Mouse (Mus musculus) heart, postnatal 25 days (tissue): ENCODE measurements around the gene Smyd4. TPM values are rescaled to one million over a fixed set of nuclear protein-coding genes. Genes with fewer than 3 reads are reported as not detected.

Experiments used
- DNase-seq: peaks from one replicate; pipeline ENCODE4 v3.0.0; 2022; ENCODE audit warnings: low spot score
- intact Hi-C: fragments of 180-260 bp; cut with DNase I; formaldehyde crosslinking; loops from one replicate; pipeline ENCODE4 v1.15.1; 2025
- total RNA-seq, 2 experiments: library from RNA; stranded (reverse); gene quantifications; 2 replicates each; pipeline ENCODE4 v1.2.3; 2021

The Smyd4 gene
- total RNA-seq, 2 experiments from 2014 or later = 4.3 to 4.6 TPM

- DNase-seq = no peak
- intact Hi-C loops = no loop called here
Observed at GRCm38 (mm10) chr11:75409679-75410575, 61.7 kb downstream of the Smyd4 start.

- DNase-seq = no peak
- intact Hi-C loops = no loop called here
Observed at GRCm38 (mm10) chr11:75410591-75410990, 62.4 kb downstream of the Smyd4 start.

- intact Hi-C loops = no loop called here
- no peak for DNase-seq
Observed at GRCm38 (mm10) chr11:75415096-75415495, 66.9 kb downstream of the Smyd4 start.

GRCm38 (mm10) chr11:75415994-75416393 is 67.8 kb downstream of the Smyd4 start:
- intact Hi-C loops = no loop called here
- DNase-seq = no peak

GRCm38 (mm10) chr11:75420037-75420436 is 71.8 kb downstream of the Smyd4 start:
- DNase-seq = no peak

DNA sequence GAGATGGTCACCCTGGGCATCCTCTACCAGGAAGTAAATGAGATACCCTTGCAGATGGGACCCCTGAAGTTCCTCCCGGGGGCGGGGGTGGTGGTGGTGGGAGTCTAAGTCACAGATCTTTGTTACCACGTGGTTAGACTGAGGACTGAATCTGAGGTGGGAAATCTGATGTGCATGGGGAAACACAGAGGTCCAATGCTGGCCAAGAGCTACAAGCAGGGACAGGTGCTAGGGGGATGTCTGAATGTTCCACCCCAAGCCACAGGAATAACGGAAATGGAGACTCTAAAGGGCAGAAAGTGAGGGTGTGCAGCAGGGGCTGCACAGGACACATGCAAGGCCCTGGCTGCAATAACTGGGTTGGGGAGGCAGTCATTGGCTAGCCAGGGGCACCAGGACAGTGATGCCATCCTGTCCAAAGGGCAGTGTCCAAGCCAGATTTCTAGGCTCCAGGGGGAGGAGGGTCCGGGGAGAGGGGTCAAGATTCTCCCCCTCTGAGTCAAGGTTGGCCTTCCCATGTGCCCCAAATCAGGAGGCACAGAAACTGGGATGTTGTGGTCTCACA is 72.7 kb downstream of the Smyd4 start:
- no peak for DNase-seq
- intact Hi-C loops = no loop called here

More at GRCm38 (mm10) chr11:75420037-75420436, 71.8 kb downstream of the Smyd4 start:
- intact Hi-C loops = no loop called here

GRCm38 (mm10) chr11:75421375-75422012 is 73.3 kb downstream of the Smyd4 start:
- DNase-seq = peak; percentile 15

GRCm38 (mm10) chr11:75422013-75422792 is 74.0 kb downstream of the Smyd4 start, which contains the start of gene Serpinf1:
Serpinf1 (minus strand) TSS chr11:75422701.
- DNase-seq = no peak
- intact Hi-C loops = no loop called here

More at GRCm38 (mm10) chr11:75421375-75422012, 73.3 kb downstream of the Smyd4 start:
- intact Hi-C loops = no loop called here

DNA sequence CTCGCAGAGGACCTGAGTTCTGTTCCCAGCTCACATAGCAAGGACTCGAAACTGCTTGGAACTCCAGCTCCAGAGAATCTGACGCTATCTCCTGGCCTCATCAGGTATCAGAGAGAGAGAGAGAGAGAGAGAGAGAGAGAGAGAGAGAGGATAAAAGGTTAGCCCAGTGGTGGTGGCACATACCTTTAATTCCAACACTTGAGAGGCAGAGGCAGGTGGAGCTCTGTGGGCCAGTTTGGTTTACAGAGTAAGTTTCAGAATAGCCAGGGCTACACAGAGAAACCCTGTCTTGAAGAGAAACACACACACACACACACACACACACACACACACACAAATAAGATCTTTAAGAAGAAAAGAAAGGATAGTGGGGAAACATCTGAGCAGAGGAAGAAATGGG is 74.9 kb downstream of the Smyd4 start:
- intact Hi-C loops = no loop called here
- no peak for DNase-seq

GRCm38 (mm10) chr11:75424033-75424432 is 75.8 kb downstream of the Smyd4 start:
- DNase-seq = no peak
- intact Hi-C loops = no loop called here

- intact Hi-C loops = no loop called here
- DNase-seq = no peak
Observed at GRCm38 (mm10) chr11:75424459-75424858, 76.2 kb downstream of the Smyd4 start.

GRCm38 (mm10) chr11:75429019-75429705 is 80.9 kb downstream of the Smyd4 start:
- DNase-seq = no peak
- intact Hi-C loops = no loop called here

DNA sequence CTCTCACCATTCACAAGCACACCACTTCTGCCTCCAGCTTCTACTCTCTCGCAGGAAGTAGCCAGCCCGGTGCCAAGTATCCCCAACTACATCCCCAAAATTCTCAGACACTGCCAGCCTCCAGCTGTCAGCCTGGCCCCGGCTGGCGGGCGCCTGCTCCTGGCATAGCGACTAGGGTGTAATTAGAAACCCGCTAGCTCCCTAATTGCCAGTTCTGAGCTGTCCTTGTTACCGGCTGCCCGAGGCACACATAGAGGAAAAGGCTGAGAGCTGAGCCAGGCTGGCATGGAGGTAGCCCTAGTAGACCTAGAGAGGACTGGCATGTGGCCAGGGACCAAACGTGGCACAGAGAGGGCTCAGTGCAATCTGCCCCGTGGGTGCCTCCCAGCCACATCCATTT is 83.1 kb downstream of the Smyd4 start:
- intact Hi-C loops = no loop called here
- DNase-seq = no peak

DNA sequence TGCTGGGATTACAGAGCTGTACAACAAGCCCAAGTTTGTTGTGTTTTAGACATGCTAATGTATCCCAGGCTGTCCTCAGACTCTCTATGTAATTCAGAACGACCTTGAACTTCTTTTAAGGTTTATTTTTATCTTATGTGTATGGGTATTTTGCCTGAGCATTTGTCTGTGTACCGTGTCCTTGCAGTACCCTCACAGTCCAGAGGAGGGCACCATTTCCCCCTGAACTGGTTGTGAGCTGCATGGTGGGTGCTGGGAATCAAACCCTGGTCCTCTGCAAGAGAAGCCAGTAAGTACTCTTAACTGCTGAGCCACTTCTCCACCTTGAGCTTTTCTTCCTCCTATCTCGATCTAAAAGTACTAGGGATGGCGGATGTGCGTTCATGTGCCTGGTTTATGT is 85.9 kb downstream of the Smyd4 start:
- intact Hi-C loops = no loop called here
- DNase-seq = no peak

DNA sequence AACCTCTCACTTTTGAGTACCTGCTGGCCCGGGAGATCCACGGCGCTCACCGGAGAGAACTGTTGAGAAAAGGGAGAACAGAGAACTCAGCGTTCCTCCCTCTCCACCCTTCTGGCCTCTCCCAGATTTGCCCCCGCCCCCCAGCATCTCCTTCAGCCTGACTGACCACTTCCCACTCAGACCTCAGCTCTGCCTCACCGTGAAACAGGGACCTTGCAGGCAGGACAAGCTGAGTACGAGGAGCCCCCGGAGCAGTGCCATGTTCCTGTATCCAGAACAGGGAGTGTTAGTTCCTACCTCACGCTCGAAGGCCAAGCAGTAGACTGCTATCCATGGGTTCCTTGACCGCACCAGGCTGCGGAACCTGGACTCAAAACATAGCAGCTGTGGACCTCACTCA is 90.0 kb downstream of the Smyd4 start:
- DNase-seq = no peak
- intact Hi-C loops = no loop called here

DNA sequence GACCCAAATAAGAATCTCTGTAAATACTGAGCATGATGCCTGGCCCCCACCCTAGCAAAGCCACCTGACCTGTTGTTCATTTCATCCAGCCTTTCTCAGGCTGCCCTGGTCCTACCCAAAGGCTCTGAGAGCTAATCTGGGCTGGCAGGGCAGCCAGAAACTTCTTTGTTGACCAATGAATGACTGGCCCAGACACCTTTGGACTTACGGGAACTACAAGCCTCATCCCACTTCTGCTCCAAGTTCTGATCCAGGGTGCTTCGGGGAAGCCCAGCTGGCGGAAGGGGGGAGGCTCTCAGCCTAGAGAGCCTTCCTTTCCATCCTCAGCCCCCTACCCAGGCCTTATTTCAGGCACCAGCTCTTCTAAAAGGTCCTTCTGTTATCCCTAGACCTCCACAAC is 90.6 kb downstream of the Smyd4 start:
- DNase-seq = no peak
- intact Hi-C loops = no loop called here

DNA sequence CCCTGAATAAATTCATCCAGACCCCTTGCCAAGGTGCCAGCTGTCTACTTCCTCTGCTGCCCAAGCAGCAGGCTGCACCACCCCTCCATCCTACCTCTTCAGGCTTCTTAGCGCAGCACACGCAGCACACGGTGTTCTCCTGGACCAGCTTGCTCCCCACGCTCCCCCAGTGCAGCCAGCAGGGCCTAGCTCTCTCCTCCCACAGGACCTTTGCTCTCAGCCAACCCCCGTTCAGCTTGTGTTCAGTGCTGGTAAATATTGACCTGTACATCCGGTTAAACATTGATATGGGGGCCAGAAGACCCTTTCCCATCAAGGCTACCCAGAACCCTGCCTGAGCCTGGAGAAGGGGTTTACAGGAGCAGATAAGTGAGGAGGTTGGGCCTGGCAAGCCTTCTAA is 91.1 kb downstream of the Smyd4 start, which contains the start of gene Serpinf2:
Gene Serpinf2, minus strand, starts transcription at position 229 of the 400 bp plus-strand sequence.
- no peak for DNase-seq
- intact Hi-C loops = no loop called here

DNA sequence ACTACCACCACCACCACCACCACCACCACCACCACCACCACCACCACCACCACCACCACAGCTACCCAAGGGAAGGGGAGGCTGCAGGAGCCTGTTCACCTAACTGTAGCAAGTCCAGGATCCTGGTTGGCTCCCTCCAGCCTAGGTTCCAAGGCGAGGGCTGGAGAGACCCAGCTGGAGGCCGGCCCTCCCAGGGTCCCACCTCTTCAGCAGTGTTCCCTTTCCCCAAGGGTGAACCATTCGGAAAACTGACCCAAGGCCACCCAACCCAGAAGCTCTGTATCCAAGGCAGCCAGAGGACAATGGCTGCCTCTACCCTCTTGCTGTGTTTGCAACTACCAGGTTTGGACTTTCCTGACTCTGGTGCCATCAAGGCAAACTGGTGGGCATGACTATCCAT is 91.7 kb downstream of the Smyd4 start:
- intact Hi-C loops = no loop called here
- no peak for DNase-seq

DNA sequence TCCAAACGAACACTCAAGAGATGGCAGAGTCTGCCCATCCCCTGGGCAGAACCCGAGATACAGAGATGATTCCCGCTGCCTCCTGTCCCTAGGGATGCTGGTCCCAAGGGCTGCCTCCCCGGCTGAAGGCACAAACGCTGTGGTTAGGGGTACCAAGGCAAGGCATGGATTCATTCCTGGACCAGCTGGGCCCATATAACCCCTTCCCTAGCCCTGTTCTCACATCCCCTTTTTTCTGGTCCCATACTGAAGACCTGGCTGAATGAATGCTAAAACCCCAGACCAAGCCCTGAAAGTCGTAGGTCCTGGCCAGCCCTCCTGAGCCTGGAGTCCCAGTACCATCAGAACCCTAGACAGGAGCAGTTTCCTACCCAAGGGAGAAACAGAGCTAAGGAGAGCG is 92.8 kb downstream of the Smyd4 start:
- DNase-seq = no peak
- intact Hi-C loops = no loop called here
